Mouse (Mus musculus) fat pad, adult 2 months (tissue): Measurements from ENCODE around the gene P3h2.
A peak's percentile ranks its signal among the peaks of the same experiment; 100 is the strongest.

Source experiments
- DNase-seq: peaks from one replicate; pipeline ENCODE4 v3.0.0-alpha.2; 2011; ENCODE audit warnings: low read depth, low spot score; ENCODE audit errors: extremely low read depth

The P3h2 gene

DNA sequence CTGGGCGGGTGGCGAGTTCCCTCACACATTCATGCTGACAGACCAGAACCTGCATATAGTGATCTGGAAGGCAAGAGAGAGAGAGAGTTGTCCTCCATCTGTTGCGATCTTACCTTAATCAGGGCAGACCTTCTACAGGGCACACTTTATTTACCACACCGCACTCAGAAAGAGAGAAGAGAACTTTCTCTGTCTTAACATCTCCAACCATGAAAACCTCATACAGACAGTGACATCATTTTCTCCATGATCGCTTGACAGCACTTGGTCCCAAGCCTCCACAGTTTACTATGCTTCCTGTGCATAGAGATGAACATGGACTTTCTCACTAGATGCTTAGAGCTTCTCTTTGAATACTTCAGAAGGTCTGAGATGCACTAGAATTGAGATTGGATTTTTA, 118.4 kb downstream of the P3h2 start:
- no peak for DNase-seq

DNA sequence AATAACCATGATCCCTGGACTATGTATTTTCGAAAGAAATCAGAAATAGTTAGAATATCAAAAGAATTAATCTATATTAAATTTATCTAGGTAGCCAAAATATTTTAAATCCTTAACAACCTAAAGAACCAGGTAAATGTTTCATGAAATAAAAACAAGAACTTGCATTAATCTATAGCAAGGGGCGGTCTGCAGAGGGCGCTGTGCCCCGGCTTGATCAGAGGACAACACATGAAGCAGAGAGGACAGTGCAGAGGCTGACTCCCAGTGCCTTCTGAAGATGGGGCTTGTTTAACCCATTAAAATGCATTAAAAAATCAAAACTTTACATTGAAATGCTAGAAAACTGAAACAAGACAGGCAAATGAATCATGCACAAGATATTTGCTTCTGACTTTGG, 121.9 kb downstream of the P3h2 start:
- no peak for DNase-seq

GRCm38 (mm10) chr16:25979037-25979436, 126.5 kb downstream of the P3h2 start:
- no peak for DNase-seq

GRCm38 (mm10) chr16:25977210-25977609, 128.4 kb downstream of the P3h2 start:
- DNase-seq, result no peak

DNA sequence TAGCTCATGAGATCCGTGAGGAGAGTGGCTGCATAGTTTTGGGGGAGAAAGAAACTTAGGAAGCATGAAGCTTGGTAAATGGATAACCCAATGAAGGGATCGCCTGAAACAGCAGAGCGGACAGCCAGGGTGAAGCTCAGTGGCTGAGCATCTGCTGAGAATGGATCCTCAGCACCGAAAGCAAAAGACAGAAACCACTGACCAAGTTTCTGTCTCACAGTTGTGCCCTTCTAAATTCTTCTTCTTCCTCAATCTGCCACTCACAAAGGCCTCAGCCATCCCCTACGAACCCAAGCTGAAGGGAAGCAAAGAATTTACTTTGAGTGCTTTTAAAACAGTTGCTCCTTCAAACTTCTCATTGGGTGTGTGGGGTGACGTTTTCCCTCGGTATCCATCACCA, 134.3 kb downstream of the P3h2 start:
- DNase-seq, result no peak

DNA sequence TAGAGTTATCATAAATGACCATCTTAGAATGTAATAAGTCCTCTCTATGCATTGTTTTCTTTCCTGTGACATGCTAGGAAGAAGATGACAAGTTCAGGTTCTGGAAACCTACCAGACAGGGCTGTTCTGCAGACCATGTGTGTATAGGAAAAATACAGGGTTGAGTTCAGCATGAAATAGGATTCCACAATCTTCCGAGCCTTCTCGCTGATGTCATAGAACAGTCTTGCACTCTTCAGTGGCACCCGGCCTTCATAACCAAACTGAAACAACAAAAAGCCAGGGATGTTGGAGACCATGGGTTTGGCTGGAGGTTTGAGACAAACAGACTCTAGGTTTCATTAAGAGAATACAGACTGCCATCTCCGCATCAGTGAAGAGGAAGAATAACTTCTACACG, 134.9 kb downstream of the P3h2 start:
- DNase-seq, result no peak

- no peak for DNase-seq
These were observed 135.4 kb downstream of the P3h2 start for GRCm38 (mm10) chr16:25970193-25970592.

GRCm38 (mm10) chr16:25967297-25967696, 138.3 kb downstream of the P3h2 start:
- DNase-seq, result no peak

DNA sequence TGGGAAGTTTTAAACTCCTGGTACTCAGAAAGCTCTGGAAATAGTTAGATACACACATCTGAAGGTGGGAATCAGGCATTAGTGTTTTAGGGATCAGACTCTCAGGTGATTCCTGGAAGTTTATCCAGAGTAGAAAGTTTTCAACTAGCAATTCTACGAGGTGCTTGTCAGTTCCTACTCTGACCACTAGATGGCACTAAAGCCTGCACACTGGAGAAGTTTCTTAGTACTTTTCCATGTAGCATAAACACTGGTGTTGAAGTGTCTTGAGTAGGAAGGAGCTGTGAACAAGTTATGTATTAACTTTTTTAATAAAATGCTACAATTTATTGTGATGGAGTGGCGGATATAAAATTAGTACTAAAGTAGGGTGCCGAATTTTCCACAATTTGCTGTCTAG, 141.7 kb downstream of the P3h2 start:
- no peak for DNase-seq

- no peak for DNase-seq
These were observed 145.2 kb downstream of the P3h2 start for GRCm38 (mm10) chr16:25960345-25960744.

GRCm38 (mm10) chr16:25959929-25960328, 145.7 kb downstream of the P3h2 start:
- DNase-seq, result no peak

DNA sequence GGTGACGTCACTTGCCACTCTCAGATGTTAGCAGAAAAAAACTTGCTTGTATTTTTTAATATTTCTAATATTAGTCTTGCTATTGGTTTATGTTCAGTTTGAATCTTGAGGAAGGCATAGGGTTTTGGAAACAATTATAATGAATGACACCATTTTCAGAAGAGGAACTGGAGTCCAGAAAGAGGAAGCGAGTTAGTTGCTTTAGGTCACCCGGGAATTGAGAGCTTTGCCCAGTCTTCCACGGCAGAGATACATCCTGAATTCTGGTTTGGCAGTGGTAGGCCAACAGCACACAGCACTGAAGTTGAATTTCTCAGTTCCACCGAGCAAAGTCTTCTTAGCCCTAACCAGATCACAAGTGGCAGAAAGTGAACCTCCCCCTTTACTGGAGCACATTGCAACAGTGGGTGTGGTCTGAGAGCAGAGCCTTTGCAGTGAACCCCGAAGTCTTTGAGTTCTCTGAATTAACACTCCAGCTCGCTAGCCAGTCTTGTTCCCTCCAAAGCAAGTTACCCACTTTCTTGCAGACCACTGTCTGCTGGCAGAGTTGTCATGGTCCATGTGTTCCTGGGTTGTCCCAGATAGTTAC, 146.8 kb downstream of the P3h2 start:
- DNase-seq, result no peak

GRCm38 (mm10) chr16:25958213-25958612, 147.4 kb downstream of the P3h2 start:
- no peak for DNase-seq

DNA sequence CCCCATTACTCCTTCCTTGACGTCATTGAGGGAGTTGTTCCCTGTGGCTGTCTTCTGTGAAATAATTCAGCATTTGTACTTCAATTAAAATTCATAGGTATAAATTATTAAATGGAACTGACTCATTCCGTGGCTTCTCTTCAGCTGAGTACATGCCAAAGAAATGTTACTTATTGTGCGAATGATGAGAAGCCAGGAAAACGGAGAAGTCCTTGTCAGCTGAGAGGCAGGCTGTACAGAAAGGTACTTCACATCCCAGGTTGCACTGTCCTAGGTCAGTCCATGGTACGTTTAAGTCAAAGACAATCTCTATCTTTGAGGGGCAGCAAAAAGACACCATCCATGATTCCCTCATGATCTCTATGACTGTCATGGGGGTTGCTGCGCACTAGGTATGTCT, 148.8 kb downstream of the P3h2 start:
- no peak for DNase-seq

DNA sequence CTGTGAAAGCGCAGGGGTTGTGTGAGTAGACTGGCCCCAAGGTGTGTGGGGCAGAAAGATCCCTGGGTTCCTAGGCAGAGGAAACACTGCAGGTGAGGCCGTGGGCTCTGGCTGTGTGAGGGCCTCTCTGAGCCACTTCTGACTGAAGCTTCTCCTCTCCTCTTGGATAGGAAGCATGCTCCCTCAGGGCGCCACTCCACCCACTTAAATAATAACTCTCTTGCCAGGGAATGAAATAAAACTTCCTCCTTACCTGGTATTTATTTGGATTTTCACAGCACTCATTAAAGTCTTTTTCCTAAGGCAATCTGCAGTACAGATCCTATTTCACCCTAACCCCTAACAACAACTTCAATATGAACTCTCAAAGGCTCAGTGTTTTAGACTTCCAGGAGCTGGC, 151.0 kb downstream of the P3h2 start:
- peak; percentile 65 for DNase-seq

- peak; percentile 58 for DNase-seq
These were observed 152.2 kb downstream of the P3h2 start for GRCm38 (mm10) chr16:25953359-25953758.

DNA sequence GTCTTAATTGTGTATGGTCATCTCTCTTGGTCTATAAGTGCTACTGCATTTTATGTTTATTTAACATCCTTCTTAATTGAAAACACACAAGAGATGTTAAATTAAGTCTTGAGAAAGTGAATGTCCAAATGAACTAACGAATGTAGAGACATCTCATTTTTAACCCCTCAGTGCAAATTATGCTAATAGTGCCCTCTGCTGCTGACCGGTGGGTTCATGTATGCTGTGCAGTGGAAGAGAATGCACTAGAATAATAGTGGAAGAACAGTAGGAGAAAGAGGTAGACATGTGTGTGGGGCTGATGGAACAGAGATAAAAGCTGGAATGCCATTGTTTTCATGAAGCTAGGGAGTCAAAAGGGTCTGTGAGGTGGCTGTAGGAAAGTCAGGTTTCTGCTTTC, 153.6 kb downstream of the P3h2 start:
- no peak for DNase-seq

GRCm38 (mm10) chr16:25948067-25948466, 157.5 kb downstream of the P3h2 start:
- peak; percentile 82 for DNase-seq

GRCm38 (mm10) chr16:25945151-25945955, 160.2 kb downstream of the P3h2 start:
- DNase-seq, result peak; percentile 92

DNA sequence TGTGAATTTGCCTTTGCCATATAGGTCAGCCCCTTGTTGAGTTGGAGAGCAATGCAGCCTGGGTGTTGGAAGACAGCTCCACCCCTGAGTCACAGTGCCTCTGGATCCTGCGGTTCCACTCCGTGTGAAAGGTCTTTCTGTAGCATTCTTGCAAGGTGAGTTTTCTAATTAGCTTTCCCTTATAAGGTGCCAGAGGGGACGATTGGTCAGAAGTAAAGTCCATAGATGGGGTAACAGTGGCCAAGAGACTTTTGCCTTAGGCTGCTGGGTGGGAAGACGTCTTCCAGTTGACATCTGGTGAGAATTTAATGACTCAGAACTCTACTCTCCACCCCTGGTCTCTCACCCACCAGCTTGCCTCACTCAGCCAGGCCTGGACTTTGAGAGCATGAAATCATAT, 163.3 kb downstream of the P3h2 start:
- no peak for DNase-seq

- DNase-seq, result peak; percentile 76
These were observed 171.4 kb downstream of the P3h2 start for GRCm38 (mm10) chr16:25934181-25934580.

- peak; percentile 91 for DNase-seq
These were observed 193.4 kb downstream of the P3h2 start for GRCm38 (mm10) chr16:25912185-25912584.
